Mouse (Mus musculus) megakaryocyte-erythroid progenitor cell, adult 5-6 weeks (primary cell): ENCODE measurements around the gene Gm44790. TPM values are rescaled to one million over a fixed set of nuclear protein-coding genes. Genes with fewer than 3 reads are reported as not detected.
A peak's percentile ranks its signal among the peaks of the same experiment; 100 is the strongest.
"Not testable (repeated sequence)": the region's sequence is repeated elsewhere in the genome, so short reads cannot be mapped to it uniquely, and the experiment has no call there.

Experiments
- ATAC-seq: replicated peaks from 2 replicates; pipeline ENCODE4 v1.8.0; 2016; ENCODE audit warnings: mild to moderate bottlenecking, inconsistent platforms; ENCODE audit not compliant: severe bottlenecking, poor library complexity, low FRiP score, low TSS enrichment
- total RNA-seq, 2 experiments: library from RNA; stranded (forward) in 1 of 2; stranded (reverse) in 1 of 2; fragments of 200-1000, 215-1000 nt in 1 of 2; fragments of >200 nt in 1 of 2; fragmentation: Nextera tagmentation in 1 of 2; gene quantifications; 2 replicates each; pipeline ENCODE4 v1.2.3; 2014 to 2017

Gm44790 gene
- total RNA-seq (2014; fragmentation: Nextera tagmentation) = not detected in 2 replicates
- total RNA-seq (2017) = 4.9 TPM in 1 of 2 replicates, not detected in the other

GRCm38 (mm10) chr6:86426358-86426757 is at the start of gene Gm44790:
Gene Gm44790, plus strand, starts transcription at chr6:86426658.
- ATAC-seq = no peak

GRCm38 (mm10) chr6:86378341-86378740 is 48.1 kb upstream of the Gm44790 start:
- ATAC-seq = no peak

- ATAC-seq = not testable (repeated sequence)
These were observed 46.3 kb upstream of the Gm44790 start for GRCm38 (mm10) chr6:86380112-86380511.

- no peak for ATAC-seq
These were observed 43.9 kb upstream of the Gm44790 start for GRCm38 (mm10) chr6:86382551-86382950.

GRCm38 (mm10) chr6:86383370-86383769 is 43.1 kb upstream of the Gm44790 start:
- no peak for ATAC-seq

- no peak for ATAC-seq
These were observed 41.8 kb upstream of the Gm44790 start for GRCm38 (mm10) chr6:86384692-86385091.

- no peak for ATAC-seq
These were observed 40.9 kb upstream of the Gm44790 start for GRCm38 (mm10) chr6:86385362-86386104.

GRCm38 (mm10) chr6:86387313-86387712 is 39.1 kb upstream of the Gm44790 start:
- no peak for ATAC-seq

- no peak for ATAC-seq
These were observed 38.0 kb upstream of the Gm44790 start for GRCm38 (mm10) chr6:86388461-86388860.

- no peak for ATAC-seq
These were observed 35.1 kb upstream of the Gm44790 start for GRCm38 (mm10) chr6:86391326-86391725.

GRCm38 (mm10) chr6:86393187-86393586 is 33.3 kb upstream of the Gm44790 start:
- ATAC-seq = no peak

GRCm38 (mm10) chr6:86394078-86394720 is 32.3 kb upstream of the Gm44790 start:
- no peak for ATAC-seq

GRCm38 (mm10) chr6:86395021-86395420 is 31.4 kb upstream of the Gm44790 start:
- no peak for ATAC-seq

- ATAC-seq = no peak
These were observed 30.5 kb upstream of the Gm44790 start for GRCm38 (mm10) chr6:86395969-86396368.

GRCm38 (mm10) chr6:86396581-86397256 is 29.7 kb upstream of the Gm44790 start, which contains the start of gene Pcyox1:
Gene Pcyox1, minus strand, starts transcription at chr6:86397154.
- ATAC-seq = peak; percentile 84

GRCm38 (mm10) chr6:86397257-86397980 is 29.0 kb upstream of the Gm44790 start:
- no peak for ATAC-seq

- no peak for ATAC-seq
These were observed 27.5 kb upstream of the Gm44790 start for GRCm38 (mm10) chr6:86398986-86399385.

- ATAC-seq = no peak
These were observed 26.5 kb upstream of the Gm44790 start for GRCm38 (mm10) chr6:86399995-86400394.

GRCm38 (mm10) chr6:86400972-86401371 is 25.5 kb upstream of the Gm44790 start:
- peak; percentile 68 for ATAC-seq
